Mouse (Mus musculus) liver, embryonic 14.5 days (tissue): ENCODE measurements around the gene Arpc3.

ENCODE experiments used
- CTCF ChIP-seq: IDR thresholded peaks from 2 replicates; pipeline ENCODE4 v1.5.1; 2016; ENCODE audit warnings: antibody characterized with exemption, low read depth, control low read depth
- EP300 ChIP-seq: IDR thresholded peaks from 2 replicates; pipeline ENCODE4 v1.6.1; 2016; ENCODE audit warnings: antibody characterized with exemption, low read depth

GRCm38 (mm10) chr5:122390671-122391070 is 1.0 kb upstream of the Arpc3 start:
- no peak for TF ChIP-seq EP300
- TF ChIP-seq CTCF, result no peak
